Mouse (Mus musculus) thymus, postnatal 10 days (tissue): Measurements from ENCODE around the gene Morn4.

ENCODE experiments used
- DNase-seq, 2 experiments: peaks; one replicate each; pipeline ENCODE4 v3.0.0; 2021; ENCODE audit warnings: low spot score in 2 of 2

Gene Morn4

GRCm38 (mm10) chr19:42043988-42044387 is 42.2 kb downstream of the Morn4 start:
- DNase-seq = no peak

- DNase-seq = no peak
Measured at GRCm38 (mm10) chr19:42038310-42038709, 47.8 kb downstream of the Morn4 start.

GRCm38 (mm10) chr19:42037167-42037702 is 48.9 kb downstream of the Morn4 start:
- DNase-seq = no peak

GRCm38 (mm10) chr19:42036357-42036756 is 49.8 kb downstream of the Morn4 start:
- DNase-seq = no peak

GRCm38 (mm10) chr19:42035456-42036248 is 50.5 kb downstream of the Morn4 start, which contains the start of gene Ankrd2:
Gene Ankrd2 (plus strand): TSS chr19:42036000.
- DNase-seq = peak; percentile 70 to 79

- DNase-seq = no peak
Measured at GRCm38 (mm10) chr19:42034881-42035455, 51.2 kb downstream of the Morn4 start.

GRCm38 (mm10) chr19:42034146-42034775 is 51.9 kb downstream of the Morn4 start:
- DNase-seq = no peak

- no peak for DNase-seq
Measured at GRCm38 (mm10) chr19:42033611-42034010, 52.5 kb downstream of the Morn4 start.

- no peak for DNase-seq
Measured at GRCm38 (mm10) chr19:42031112-42031511, 55.0 kb downstream of the Morn4 start.

GRCm38 (mm10) chr19:42026158-42026557 is 60.0 kb downstream of the Morn4 start:
- peak; percentile 53 to 74 for DNase-seq
